Mouse (Mus musculus) spleen, postnatal 4 days (tissue): Measurements from ENCODE around the gene Adgrl2.

Experiments
- DNase-seq, 2 experiments: peaks; one replicate each; pipeline ENCODE4 v3.0.0; 2022; ENCODE audit warnings: low spot score in 2 of 2

Adgrl2 gene

DNA sequence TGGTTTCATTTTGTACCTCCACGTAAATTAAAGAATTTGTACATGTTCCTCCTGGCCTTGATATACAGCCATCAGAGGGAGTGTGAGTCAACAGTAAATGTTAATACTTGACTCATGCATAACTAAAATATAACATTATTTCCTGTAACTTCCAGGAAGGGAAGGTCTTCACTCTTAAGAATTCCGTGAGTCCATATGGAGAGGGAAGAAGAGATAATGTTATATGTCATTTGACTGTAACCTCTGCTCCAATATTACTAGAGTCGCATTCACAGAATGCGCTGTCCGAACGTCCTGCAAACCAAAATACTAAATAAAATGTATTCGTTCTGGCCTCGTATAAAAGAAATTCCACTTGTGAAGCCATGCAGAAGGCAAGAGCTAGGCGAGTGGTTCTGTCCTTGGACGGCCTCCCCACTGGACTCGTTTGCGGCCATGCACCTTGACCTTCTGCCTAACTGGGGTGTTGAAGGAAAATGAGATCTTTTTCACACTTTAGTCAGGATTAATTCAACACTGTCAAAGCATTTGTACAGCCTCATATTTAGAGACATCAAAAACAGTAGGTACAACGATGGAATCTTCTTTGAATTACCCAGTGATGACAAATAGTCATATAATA lies 68.3 kb downstream of the Adgrl2 start:
- DNase-seq = no peak

DNA sequence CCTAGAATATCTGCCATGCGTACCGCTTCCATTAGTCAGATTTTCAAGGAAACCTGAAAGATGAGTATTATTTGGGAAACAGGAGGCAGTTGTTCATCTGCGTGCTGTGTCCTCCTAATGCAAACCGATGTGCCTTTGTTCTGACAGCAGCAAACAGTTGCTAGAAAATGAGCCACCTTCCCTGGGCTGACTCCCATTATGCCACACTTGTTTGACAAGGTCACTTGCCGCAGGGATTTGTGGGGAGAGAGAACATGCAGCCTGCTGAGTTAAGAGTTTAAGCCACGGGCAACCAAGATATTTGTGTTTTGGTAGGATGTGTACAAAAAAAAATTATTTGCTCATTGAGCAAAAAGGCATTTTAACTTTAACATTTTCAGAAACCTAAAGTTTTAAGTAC lies 69.5 kb downstream of the Adgrl2 start:
- no peak for DNase-seq

DNA sequence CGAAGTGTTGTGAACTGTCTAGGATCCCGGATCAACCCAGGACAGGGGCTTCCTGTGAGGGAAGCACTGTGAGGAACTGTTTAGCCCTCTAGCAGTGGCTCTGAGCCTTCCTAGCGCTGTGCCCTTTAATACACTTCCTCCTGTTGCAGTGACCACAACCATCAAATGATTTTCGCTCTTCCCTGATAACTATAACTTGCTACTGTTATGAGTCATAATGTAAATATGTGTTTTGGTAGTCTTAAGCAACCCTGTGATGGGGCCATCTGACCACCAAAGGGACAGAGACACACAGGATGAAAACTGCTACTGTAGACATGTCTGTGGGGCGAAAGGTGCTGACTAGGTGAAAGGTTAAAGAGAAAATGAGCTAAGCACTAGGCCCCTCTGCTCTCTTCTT lies 71.9 kb downstream of the Adgrl2 start:
- no peak for DNase-seq

DNA sequence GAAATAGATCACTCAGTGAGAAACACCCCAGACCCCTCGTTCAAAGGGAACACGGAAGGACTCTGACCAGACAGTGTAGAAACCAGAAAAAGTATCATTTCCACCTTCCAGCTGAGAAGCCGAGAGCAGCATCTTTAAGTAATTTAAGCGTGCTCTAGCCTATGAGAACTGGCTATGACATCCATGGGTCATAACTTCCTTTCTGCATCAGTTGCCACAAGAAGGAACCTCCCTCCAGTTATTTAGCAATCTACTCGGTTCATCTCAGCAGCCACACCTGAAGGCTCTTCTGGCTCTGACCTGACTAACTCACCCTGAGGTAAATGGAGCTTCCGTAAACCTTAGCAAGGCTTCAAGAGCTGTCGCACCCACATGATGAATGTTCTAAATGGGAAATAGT lies 72.5 kb downstream of the Adgrl2 start:
- no peak for DNase-seq

DNA sequence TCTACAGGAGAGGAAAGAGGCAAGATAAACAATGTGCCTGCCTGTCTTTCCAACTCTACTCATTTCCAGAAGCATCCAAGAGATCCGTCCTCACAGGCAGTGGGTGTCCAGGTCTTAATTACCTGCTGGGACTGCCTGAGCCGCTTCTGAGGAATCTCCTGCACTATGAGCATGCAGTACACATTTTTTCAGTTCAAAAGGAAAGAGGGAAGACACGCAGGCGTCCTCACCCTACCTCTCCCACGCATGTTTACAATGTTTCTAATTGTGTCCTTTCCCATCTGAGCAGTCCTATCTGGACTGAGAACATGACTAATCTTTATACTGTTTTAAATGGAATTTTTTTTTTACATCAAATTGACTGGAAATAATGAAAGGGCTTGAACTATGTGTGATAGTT lies 74.1 kb downstream of the Adgrl2 start:
- no peak for DNase-seq

DNA sequence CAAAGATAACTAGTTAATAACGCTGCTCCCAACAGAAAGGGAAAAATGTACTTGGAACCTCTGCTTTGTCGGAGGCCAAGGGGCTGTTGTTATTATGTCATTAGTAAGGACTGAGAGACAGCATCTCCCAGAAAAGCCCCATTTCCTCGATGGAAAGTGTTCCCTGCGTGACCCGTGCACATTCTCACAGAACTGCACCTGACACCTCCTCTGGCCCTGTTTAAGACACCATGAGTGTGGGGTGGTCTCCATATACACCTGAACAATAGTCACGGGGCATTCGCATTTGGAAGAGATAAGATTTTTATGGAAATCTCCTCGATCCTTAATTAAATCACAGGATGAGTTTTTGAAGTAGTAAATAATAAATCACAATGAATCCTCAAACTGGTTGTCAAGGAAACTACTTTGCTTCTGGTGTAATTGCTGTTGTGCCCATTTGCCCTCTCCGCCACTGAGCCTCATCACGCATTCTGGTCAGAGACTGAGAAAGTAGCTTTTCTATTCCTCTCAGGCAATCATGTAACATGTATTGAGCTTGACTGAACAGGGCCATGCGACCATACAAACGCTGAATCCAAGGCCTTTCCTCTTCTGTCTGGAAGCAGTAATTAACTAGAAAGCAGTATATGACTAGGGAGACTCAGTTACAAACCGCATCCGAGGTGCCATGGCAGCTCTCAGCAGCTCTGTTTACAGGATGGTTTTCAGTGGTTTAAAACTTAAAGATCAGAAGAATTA lies 77.2 kb downstream of the Adgrl2 start:
- no peak for DNase-seq

DNA sequence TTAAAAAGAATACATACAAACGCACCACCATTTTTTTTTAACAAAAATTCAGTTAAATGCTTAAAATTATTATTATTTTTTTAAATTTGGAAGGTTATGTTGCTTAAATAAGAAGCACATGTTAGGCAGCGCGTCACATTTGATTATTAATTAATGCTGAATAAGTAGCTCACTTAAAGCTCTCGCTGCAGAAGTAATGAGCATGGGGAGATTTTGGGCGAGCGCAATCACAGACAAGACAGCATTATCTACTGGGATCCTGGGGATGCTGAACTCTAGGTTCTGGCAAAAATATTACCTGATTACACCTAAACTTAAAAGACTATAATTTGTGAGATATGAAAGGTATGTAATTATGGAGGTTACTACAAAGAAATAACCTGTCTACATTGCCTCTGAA lies 77.8 kb downstream of the Adgrl2 start:
- no peak for DNase-seq

DNA sequence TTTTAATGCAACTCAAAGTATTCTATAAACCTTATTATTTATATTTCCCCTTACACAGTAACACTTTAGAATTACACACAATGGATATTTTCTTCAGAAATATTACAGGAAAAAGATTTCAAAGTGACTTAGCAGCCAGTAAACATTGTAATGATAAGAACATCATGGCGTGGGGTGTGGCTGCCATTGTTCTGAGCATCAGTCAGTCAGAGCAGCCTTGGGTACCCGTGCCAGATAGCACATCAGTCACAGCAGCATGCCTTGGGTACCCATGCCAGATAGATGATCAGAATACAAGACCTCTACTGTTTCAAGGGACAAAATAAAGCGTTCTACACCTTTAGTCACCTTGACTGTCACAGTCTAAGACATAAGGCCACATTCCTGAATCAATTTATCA lies 82.5 kb downstream of the Adgrl2 start:
- no peak for DNase-seq

DNA sequence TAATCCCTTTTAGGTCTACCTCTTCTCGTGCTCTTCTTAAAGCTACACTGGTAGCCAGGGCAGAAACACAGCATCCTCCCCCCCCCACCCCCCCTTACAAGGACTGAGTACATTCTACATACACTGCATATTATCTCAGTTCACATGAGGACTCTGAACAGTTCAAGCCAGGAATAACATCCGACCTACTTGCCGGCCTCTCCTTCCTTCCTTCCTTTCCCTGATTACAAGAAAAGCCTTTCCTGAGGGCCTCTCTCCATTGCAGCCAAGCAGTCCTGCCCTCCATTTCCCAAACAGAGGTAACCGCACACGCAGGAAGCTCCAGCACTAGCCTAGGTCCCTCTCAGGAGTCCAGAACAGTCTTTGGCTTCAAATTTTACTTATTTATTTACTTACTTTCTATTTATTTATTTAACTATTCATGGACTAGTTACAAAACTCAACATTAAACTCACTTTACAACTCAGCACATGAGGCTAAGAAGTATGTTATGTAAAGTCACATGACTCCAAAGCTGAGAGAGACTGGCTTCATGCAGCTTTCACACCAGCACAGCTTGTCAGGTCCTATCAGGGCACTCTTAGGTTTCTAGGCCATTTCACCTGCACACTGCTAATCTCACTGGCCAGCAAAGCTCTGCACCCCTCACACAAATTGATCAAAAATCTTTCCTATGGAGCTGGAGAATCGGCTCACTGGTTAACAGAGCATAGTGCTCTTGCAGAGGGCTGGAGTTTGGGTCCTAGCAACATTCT lies 83.2 kb downstream of the Adgrl2 start:
- no peak for DNase-seq

DNA sequence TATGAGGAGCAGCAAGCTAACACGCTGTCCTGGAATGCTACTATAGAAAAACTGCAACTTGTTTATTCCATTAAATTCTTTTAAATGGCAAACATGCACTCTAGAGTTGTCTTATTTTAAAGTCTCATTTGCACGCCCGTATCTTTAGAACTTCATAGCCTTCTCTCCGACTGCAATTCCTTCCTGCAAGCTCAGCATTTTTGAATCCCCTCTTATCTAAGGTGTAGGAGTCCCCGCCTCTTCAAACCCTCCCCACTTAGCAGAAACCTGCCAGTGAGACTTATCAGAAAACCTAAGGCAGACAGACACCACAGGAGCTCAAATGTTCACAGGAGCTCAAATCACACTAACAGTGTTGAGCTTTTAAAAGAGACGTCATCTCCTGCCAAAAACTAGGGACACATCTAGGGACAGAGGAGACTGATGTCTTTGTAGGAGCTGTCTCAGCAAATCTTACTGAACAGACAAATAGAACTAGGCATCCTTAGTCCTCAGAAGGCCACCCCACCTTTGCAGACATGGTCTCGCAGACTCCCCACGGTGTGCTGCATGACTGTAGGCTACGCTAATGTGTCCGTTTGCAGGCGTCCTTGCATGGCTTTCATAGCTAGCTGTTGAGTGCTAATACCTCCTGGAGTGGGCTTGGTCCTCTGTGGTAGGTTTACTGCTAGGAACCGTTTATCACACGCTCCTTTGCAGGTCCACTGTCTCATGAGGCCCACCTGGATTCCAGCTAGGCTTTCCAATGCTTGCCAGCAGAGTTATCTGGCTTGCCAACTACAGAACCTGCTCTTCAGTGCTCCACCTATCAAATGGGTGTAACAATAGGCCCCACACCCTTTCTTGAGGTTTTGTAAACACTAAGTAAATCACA lies 84.2 kb downstream of the Adgrl2 start:
- no peak for DNase-seq

DNA sequence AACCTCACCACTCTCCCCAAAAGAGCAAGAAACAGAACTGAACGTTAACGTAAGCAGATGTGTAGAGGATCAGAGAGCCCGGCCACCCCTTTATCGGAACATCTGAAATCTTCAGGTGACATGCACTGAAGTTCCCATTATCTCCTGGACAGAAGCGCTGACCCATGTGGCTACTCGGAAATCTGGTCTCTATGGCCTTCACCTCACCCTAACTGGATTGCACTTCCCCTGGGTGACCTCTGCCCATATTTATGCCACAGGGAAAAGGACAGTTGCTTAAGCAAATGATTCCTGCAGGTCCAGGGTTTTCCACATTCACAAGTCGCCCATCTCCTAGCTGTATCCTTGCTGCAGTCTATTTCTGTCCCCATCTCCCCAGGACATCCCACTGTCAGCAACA lies 84.9 kb downstream of the Adgrl2 start:
- no peak for DNase-seq

DNA sequence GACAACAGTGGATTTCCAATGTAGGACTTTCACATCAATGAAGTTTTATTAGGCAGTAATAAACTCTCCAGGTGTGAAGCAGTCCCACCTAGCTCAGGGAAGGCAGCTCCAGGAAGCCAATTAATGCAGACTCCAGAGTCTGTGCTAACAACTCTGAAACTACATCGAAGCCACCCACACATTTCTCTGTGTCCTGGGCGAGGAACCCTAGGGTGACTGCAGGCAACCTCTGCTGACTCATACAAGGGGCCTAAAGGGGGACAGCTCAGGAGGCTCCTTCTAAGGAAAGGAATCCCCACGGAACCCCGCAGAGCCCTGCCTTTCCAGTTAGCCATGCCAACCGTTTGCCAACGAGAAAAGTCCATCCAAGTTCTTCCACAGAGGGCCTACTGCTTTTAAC lies 90.5 kb downstream of the Adgrl2 start:
- no peak for DNase-seq

DNA sequence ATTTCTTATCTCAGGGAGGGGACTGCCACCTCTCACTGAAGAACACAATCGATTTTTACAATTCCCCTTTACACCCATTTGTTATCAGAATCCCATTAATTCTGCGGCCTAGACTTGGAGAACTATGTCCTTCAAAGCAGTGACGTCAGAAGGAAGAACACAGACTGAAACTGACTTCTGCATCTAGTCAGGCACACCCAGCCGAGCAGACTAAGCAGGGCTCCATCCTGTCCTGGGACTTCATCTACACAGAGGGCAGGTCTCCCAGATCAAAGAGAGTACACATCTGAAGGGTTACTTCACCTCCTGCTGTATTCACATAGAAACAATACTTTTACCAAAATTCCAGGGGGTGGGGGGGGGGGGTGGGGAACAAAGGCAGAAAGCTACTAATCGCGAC lies 90.9 kb downstream of the Adgrl2 start:
- no peak for DNase-seq

DNA sequence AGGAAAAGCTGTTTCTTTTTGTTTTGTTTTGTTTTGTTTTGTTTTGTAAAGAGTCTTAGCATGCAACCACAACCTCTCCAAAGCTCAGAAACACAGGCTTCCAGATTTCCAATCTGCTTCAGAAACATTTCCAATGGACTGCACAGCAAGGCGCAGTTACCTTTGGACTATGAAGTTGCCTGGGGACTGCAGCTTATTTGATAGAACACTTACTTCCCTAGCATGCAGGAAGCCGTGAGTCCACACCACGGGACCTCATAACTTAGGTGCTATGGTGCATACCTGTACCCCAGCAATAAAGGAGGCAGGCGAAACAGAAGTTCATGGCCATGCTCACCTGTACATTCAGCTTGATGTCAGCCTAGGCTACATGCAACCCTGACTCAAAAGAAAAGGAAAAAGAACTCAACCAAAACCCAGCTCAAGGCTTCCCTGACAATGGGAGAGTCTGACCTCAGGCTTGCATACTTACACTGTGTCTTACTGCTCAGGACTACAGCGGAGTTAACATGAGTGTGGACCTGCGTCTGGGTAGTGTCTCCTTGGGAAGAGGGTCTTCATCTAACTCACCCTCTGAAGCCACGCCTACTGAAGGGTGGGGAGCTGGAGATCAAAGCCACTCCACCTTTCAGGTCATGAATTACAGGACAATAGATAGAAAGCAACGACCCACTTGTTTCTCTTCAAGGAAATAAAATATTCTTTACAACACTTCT lies 91.7 kb downstream of the Adgrl2 start:
- no peak for DNase-seq

DNA sequence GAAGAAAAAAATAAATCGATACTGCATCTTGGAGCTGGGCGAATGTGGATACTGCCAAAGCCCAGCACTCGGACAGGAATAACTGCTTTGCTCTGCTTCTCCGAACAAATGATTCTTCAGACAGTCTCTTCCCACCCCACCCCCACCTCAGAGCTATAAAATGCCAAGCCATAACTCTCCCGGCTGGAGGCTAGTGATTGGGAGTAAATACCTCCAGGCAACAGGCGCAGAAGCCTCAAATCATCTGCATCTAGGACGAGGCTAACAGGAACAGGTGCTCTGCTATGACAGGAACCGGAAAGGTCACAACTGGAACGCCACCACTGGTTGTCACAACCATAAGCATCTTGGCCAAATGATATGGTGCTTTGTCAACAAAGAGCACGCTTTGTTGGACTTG lies 94.1 kb downstream of the Adgrl2 start:
- no peak for DNase-seq

DNA sequence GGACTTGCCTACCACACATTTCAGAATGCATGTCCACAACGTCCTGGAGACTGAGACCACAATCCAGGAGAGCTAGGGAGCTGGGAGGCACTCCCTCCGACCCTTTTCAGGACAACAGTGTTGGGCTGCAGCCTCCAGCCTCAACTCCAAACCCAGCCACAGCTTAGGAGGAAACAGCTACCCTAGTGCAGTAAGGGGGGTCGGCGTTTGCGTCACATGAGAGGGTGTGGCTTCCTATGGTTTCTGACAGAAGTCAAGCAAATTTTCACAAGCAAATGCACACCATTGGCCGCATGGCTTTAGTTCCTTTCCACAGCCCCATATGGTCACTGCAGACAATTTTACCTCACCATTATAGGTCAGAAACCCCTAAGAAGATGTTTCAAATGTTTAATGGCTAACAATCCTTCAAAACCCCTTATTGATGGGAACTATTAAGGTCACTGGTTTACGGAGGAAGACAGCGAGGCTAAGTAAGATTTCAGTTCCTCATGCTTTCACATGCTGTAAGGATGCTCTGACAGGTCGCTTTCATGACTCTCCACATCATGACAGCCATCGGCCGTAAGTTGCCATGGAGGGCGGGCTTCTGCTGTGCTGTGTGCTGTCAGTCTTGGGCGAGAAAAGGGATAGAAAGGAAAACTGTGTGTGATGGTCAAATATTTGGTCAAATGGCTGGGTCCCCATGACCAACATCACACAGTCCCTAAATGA lies 94.8 kb downstream of the Adgrl2 start:
- DNase-seq = peak in 1 of 2 experiments; percentile 19

DNA sequence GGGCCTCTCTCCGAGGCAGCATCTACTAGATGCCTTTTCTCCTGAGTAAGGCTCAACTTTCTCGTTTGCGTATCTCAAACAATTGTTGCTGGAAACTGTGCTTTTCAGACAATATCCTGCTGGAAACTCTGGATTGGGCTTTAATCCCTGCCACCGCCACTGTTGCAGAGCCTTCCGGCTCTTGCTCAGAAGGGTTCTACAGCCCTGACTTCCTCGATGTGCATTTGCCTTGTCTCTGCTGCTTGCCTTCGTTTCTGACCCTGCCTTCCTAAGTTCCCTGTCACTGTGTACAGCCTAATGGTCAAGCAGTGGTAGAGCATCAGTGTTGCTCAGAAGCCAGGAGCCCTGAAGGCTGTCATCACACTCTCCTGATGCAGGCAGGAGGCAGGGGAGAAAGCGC lies 95.5 kb downstream of the Adgrl2 start:
- no peak for DNase-seq

DNA sequence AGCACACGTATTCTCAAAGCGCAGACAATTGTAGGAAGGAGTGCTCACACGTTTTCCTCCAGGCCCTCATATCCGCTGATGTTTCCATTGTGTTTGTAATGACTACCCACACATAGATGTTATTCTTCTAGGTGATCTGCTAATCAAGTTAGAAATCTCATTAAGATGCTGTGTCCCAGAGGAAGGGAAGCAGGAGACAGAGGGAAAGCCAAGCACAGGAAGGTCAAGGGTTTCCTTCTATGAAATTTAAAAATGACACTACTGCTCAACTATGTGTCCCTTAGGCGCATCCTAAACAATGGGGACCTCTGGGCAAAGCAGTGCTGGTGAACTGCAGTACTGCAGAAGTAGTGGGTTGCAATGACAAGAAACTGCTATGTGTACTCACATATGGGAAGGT lies 102.5 kb downstream of the Adgrl2 start:
- no peak for DNase-seq

DNA sequence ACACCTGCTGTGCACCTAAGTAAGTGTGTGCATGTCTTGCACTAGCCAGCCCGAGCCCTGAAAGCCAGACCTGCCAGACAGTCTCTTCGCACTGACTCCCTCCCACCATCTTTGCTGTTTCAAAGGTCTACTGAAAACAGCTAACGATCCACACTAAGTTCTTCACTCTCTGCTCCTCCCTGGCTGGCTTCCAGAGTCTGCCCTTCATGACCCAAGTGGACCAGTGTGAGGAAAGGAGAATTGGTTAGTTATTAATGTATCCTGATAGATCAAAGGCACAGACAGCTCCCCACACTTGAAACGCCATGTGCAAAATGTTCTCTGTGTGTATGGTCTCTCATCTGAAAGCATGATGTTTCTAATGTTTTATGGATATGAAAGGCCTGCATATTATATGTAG lies 103.4 kb downstream of the Adgrl2 start:
- no peak for DNase-seq

DNA sequence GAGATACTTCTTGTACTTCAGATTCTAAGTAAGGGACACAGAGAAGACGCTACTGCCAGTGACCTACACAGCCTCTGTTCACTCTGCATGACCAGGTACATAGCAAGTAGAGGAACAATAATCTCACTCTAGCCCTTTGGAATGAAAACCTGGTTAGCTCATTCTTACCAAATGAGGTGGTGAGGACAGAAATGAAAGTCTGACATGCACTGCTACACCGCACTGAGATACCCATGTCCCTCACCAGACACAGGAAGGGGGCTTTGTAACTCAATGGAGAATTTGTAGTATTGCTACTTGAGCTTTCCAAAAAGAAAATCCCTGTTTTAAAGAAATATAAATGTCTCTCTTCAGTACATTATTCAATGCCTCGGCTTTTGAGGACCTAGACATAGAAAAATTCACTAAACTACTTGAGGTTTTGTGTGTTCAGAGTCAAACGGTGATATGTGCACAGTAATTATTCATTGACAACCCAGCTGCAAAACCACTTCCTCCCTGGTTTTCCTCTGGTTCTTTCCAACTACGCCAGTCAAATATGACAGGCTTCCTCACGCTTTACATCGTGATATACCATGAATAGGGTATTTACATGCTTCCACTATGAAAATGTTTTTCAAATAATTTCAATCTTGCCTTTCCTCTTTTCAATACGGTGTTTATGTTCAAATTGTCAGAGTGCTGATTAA lies 104.2 kb downstream of the Adgrl2 start:
- no peak for DNase-seq
